Mouse (Mus musculus) kidney, embryonic 15.5 days (tissue): ENCODE measurements around the gene Slamf1. TPM values are rescaled to one million over a fixed set of nuclear protein-coding genes. Genes with fewer than 3 reads are reported as not detected.

ENCODE experiments used
- ATAC-seq: fragments of 200-750 bp; cut with Nextera tagmentation; replicated peaks from 2 replicates; pipeline ENCODE4 v1.8.0; 2017; ENCODE audit warnings: moderate TSS enrichment; ENCODE audit not compliant: low FRiP score
- H3K27ac ChIP-seq: fragments of 300-500 bp; sonication (generic); 2 replicates; pipeline ENCODE4 v1.5.1; 2015; ENCODE audit warnings: mild to moderate bottlenecking, inconsistent platforms
- H3K27me3 ChIP-seq: fragments of 300-500 bp; sonication (generic); 2 replicates; pipeline ENCODE4 v1.6.1; 2015; ENCODE audit warnings: inconsistent platforms
- H3K36me3 ChIP-seq: fragments of 300-500 bp; sonication (generic); 2 replicates; pipeline ENCODE4 v1.6.1; 2015; ENCODE audit warnings: inconsistent platforms
- H3K4me1 ChIP-seq: fragments of 300-500 bp; sonication (generic); 2 replicates; pipeline ENCODE4 v1.6.1; 2015; ENCODE audit warnings: inconsistent platforms
- H3K4me2 ChIP-seq: fragments of 300-500 bp; sonication (generic); 2 replicates; pipeline ENCODE4 v1.6.1; 2015; ENCODE audit warnings: moderate library complexity, mild to moderate bottlenecking, inconsistent platforms
- H3K4me3 ChIP-seq: fragments of 300-500 bp; sonication (generic); replicated peaks from 2 replicates; pipeline ENCODE4 v1.5.1; 2015; ENCODE audit warnings: mild to moderate bottlenecking, inconsistent platforms
- H3K9ac ChIP-seq: fragments of 300-500 bp; sonication (generic); 2 replicates; pipeline ENCODE4 v1.6.1; 2015; ENCODE audit warnings: mild to moderate bottlenecking, inconsistent platforms
- H3K9me3 ChIP-seq: fragments of 300-500 bp; sonication (generic); replicated peaks from 2 replicates; pipeline ENCODE4 v1.6.1; 2016; ENCODE audit warnings: inconsistent platforms
- WGBS: fragments of 180-500 bp; shearing (Covaris S2); methylation state at CpG from one replicate; pipeline ENCODE4 v1.1.7; 2015; ENCODE audit warnings: mixed read lengths; 5-methylcytosine and 5-hydroxymethylcytosine counted together
- polyA plus RNA-seq: library from polyadenylated mRNA; unstranded; fragments of >200 nt; fragmentation: Nextera tagmentation; extraction: Ambion mirVana; gene quantifications from 2 replicates; pipeline ENCODE4 v1.2.1, GENCODE M21; 2015

Gene Slamf1
- polyA plus RNA-seq, 1 experiment from 2014 or later: 0.10 TPM

- no peaks in the 10 kb centered on the region for H3K9me3 ChIP-seq
- no peak overlapping the region for H3K9ac ChIP-seq
- no peaks in the 10 kb centered on the region for H3K4me1 ChIP-seq
- no peak overlapping the region for H3K4me2 ChIP-seq
- H3K27me3 ChIP-seq: no peaks in the 10 kb centered on the region
- no peak for ATAC-seq
- WGBS: 62% methylated on average over 1 of the region's 1 CpGs
- no peak overlapping the region for H3K4me3 ChIP-seq
- no peak overlapping the region for H3K27ac ChIP-seq
- H3K36me3 ChIP-seq: no peaks in the 10 kb centered on the region
Observed at GRCm38 (mm10) chr1:171821331-171821730, 54.4 kb downstream of the Slamf1 start.

- no peak overlapping the region for H3K27ac ChIP-seq
- 31% methylated on average over 4 of the region's 4 CpGs for WGBS
- H3K4me1 ChIP-seq: no peaks in the 10 kb centered on the region
- no peaks in the 10 kb centered on the region for H3K36me3 ChIP-seq
- no peak overlapping the region for H3K4me2 ChIP-seq
- ATAC-seq: no peak
- H3K4me3 ChIP-seq: no peak overlapping the region
- no peaks in the 10 kb centered on the region for H3K27me3 ChIP-seq
- H3K9me3 ChIP-seq: no peaks in the 10 kb centered on the region
- no peak overlapping the region for H3K9ac ChIP-seq
Observed at GRCm38 (mm10) chr1:171825462-171825861, 58.5 kb downstream of the Slamf1 start.

- no peak overlapping the region for H3K4me3 ChIP-seq
- no peaks in the 10 kb centered on the region for H3K27me3 ChIP-seq
- no peak overlapping the region for H3K9ac ChIP-seq
- H3K36me3 ChIP-seq: no peaks in the 10 kb centered on the region
- H3K9me3 ChIP-seq: no peaks in the 10 kb centered on the region
- no peaks in the 10 kb centered on the region for H3K4me1 ChIP-seq
- H3K4me2 ChIP-seq: no peak overlapping the region
- no peak for ATAC-seq
- H3K27ac ChIP-seq: no peak overlapping the region
Observed at GRCm38 (mm10) chr1:171826164-171826563, 59.2 kb downstream of the Slamf1 start.

- no peaks in the 10 kb centered on the region for H3K36me3 ChIP-seq
- H3K9me3 ChIP-seq: no peaks in the 10 kb centered on the region
- H3K4me3 ChIP-seq: no peak overlapping the region
- no peak overlapping the region for H3K4me2 ChIP-seq
- ATAC-seq: no peak
- no peak overlapping the region for H3K9ac ChIP-seq
- no peaks in the 10 kb centered on the region for H3K4me1 ChIP-seq
- no peaks in the 10 kb centered on the region for H3K27me3 ChIP-seq
- H3K27ac ChIP-seq: no peak overlapping the region
Observed at GRCm38 (mm10) chr1:171827674-171828073, 60.7 kb downstream of the Slamf1 start.

GRCm38 (mm10) chr1:171839488-171839887 is 72.6 kb downstream of the Slamf1 start, which contains the start of gene Cd84:
Gene Cd84, plus strand, starts transcription at chr1:171839697.
- no peaks in the 10 kb centered on the region for H3K4me1 ChIP-seq
- no peaks in the 10 kb centered on the region for H3K36me3 ChIP-seq
- no peak for ATAC-seq
- no peak within 1 kb of the TSS for H3K9ac ChIP-seq
- no peaks in the 10 kb centered on the region for H3K27me3 ChIP-seq
- WGBS: 83% methylated on average over 3 of the region's 3 CpGs
- no peaks in the 10 kb centered on the region for H3K9me3 ChIP-seq
- H3K4me2 ChIP-seq: no peak within 1 kb of the TSS
- no peak within 1 kb of the TSS for H3K27ac ChIP-seq
- H3K4me3 ChIP-seq: no peak within 1 kb of the TSS

GRCm38 (mm10) chr1:171840450-171841023 is 73.6 kb downstream of the Slamf1 start:
- Histone ChIP-seq H3K4me1 (no peaks in the 10 kb centered on the region), H3K9me3 (no peaks in the 10 kb centered on the region), H3K27ac (no peak overlapping the region), H3K4me2 (no peak overlapping the region), H3K4me3 (no peak overlapping the region), H3K36me3 (no peaks in the 10 kb centered on the region), H3K9ac (no peak overlapping the region), H3K27me3 (no peaks in the 10 kb centered on the region)
- WGBS: 75% methylated on average over 4 of the region's 4 CpGs
- no peak for ATAC-seq

GRCm38 (mm10) chr1:171845035-171845754 is 78.3 kb downstream of the Slamf1 start:
- H3K36me3 ChIP-seq: no peaks in the 10 kb centered on the region
- H3K4me2 ChIP-seq: no peak overlapping the region
- H3K4me1 ChIP-seq: no peaks in the 10 kb centered on the region
- no peaks in the 10 kb centered on the region for H3K9me3 ChIP-seq
- H3K27me3 ChIP-seq: no peaks in the 10 kb centered on the region
- 73% methylated on average over 5 of the region's 5 CpGs for WGBS
- ATAC-seq: no peak
- H3K9ac ChIP-seq: no peak overlapping the region
- no peak overlapping the region for H3K27ac ChIP-seq
- no peak overlapping the region for H3K4me3 ChIP-seq

GRCm38 (mm10) chr1:171848201-171848600 is 81.3 kb downstream of the Slamf1 start:
- ATAC-seq: no peak
- Histone ChIP-seq H3K4me3 (no peak overlapping the region), H3K4me1 (no peaks in the 10 kb centered on the region), H3K9me3 (no peaks in the 10 kb centered on the region), H3K36me3 (no peaks in the 10 kb centered on the region), H3K9ac (no peak overlapping the region), H3K4me2 (no peak overlapping the region), H3K27me3 (no peaks in the 10 kb centered on the region), H3K27ac (no peak overlapping the region)

- Histone ChIP-seq H3K9me3 (no peaks in the 10 kb centered on the region), H3K4me2 (no peak overlapping the region), H3K9ac (no peak overlapping the region), H3K27ac (no peak overlapping the region), H3K27me3 (no peaks in the 10 kb centered on the region), H3K36me3 (no peaks in the 10 kb centered on the region), H3K4me1 (no peaks in the 10 kb centered on the region), H3K4me3 (no peak overlapping the region)
- ATAC-seq: no peak
- 76% methylated on average over 4 of the region's 4 CpGs for WGBS
Observed at GRCm38 (mm10) chr1:171848757-171849156, 81.8 kb downstream of the Slamf1 start.

- H3K4me2 ChIP-seq: no peak overlapping the region
- 83% methylated on average over 5 of the region's 5 CpGs for WGBS
- ATAC-seq: no peak
Observed at GRCm38 (mm10) chr1:171849454-171849853, 82.5 kb downstream of the Slamf1 start.

More at GRCm38 (mm10) chr1:171849454-171849853, 82.5 kb downstream of the Slamf1 start:
- Histone ChIP-seq H3K4me3 (no peak overlapping the region), H3K36me3 (no peaks in the 10 kb centered on the region), H3K27me3 (no peaks in the 10 kb centered on the region), H3K27ac (no peak overlapping the region), H3K9me3 (no peaks in the 10 kb centered on the region), H3K4me1 (no peaks in the 10 kb centered on the region), H3K9ac (no peak overlapping the region)
